7 mouse cellular contexts compared by ENCODE assay signal in the genomic region with DNA sequence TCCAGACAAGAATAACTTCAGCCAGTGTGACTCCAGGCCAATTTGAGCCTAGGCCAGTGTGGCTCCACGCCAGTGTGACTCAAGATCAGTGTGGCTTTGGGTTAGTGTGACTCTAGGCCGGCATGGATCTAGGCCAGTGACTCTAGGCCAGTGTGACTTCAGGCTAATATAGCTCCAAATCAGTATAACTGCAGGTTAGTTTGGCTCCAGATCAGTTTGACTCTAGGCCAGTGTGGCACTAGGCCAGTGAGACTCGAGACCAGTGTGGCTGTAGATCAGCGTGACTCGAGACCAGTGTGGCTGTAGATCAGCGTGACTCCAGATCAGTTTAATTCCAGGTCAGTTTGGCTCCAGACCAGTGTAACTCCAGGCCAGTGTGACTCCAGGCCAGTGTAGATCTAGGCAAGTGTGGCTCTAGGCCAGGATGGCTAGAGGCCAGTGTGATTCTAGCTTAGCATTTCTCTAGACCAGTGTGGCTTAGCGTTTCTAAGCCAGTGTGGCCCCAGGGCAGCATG. TPM values are rescaled to one million over a fixed set of nuclear protein-coding genes. Genes with fewer than 3 reads are reported as not detected.
DNase-seq lines count a peak whose midpoint lies in the region; ATAC-seq lines count a peak whose summit lies in the region.

No protein-coding gene starts in this region.

- ATAC-seq in megakaryocyte-erythroid progenitor cell, adult 5-6 weeks (replicated peaks; ENCODE audit: low FRiP score, low TSS enrichment, poor library complexity, severe bottlenecking), result no peak

- peak; percentile 37 for DNase-seq in 3134 (ENCODE audit: extremely low read depth, insufficient read length, low spot score)
- peak; percentile 38 for DNase-seq in NIH3T3 (ENCODE audit: low read depth)
- peak; percentile 95 for DNase-seq in gastrocnemius, adult 18-20 months (ENCODE audit: low spot score)
- DNase-seq in kidney, postnatal 14 days, result peak; percentile 50
- no peak for DNase-seq in yolk sac, embryonic 10.5 days (ENCODE audit: low spot score)
- DNase-seq in right cerebral cortex, postnatal 25 days, result no peak

RNA-seq across cellular contexts. Expression of gene Ice1, which starts 47.1 kb away (rescaled TPM):
- 10 to 100 TPM; 14.6 to 18.3 TPM for total RNA-seq in gastrocnemius, adult 18-20 months (2021)
- 34.9 and 41.7 TPM in 2 replicates for total RNA-seq in megakaryocyte-erythroid progenitor cell, adult 5-6 weeks (2014; fragmentation: Nextera tagmentation)
- total RNA-seq in megakaryocyte-erythroid progenitor cell, adult 5-6 weeks (2017), result 34.6 and 44.0 TPM in 2 replicates

Comparison
In these comparisons a context has a peak if more than half of its experiments do, and no peak if none do; other contexts are left out.
1. DNase-seq: peak in 3134 (single experiment), NIH3T3 (single experiment), gastrocnemius, adult 18-20 months (single experiment) and kidney, postnatal 14 days (single experiment); none in yolk sac, embryonic 10.5 days (single experiment) and right cerebral cortex, postnatal 25 days (single experiment).